Mouse (Mus musculus) splenic B cell, adult 2 months (primary cell): ENCODE results near the gene Limd1.

Experiments used
- DNase-seq: peaks from one replicate; pipeline ENCODE4 v3.0.0-alpha.2; 2011; ENCODE audit warnings: low read depth, low spot score
- H3K27me3 ChIP-seq: 2 replicates; pipeline ENCODE4 v1.6.1; 2012; ENCODE audit warnings: mild to moderate bottlenecking, low read length, moderate library complexity, mixed read lengths; ENCODE audit not compliant: control insufficient read depth, poor library complexity, insufficient read depth, severe bottlenecking
- H3K36me3 ChIP-seq: 2 replicates; pipeline ENCODE4 v1.6.1; 2012; ENCODE audit warnings: mild to moderate bottlenecking, low read length, moderate library complexity, mixed read lengths; ENCODE audit not compliant: control insufficient read depth, poor library complexity, insufficient read depth, severe bottlenecking

Gene Limd1

DNA sequence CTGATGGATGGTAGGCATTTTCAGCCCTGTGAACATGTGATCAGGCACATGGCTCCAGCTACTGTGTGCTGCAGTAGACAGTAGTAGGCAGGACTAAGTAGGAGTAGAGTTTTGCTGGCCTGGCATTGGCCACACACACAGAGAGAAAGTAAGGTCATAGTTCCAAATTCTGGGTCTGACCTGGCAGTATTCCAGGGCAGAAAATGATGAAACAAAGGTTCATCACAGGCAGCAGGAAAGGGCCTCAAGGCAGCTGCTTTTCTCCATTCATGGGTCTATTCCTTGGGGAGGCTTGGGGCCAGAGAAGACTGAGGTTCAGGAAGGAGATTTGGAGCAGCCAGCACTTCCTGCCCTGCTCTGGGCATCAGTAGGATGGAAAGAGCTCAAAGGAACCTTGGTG is 5.1 kb upstream of the Limd1 start:
- no peaks in the 10 kb centered on the region for H3K36me3 ChIP-seq
- DNase-seq, result no peak
- no peaks in the 10 kb centered on the region for H3K27me3 ChIP-seq

GRCm38 (mm10) chr9:123475569-123475968 is 2.9 kb upstream of the Limd1 start:
- DNase-seq, result no peak
- Histone ChIP-seq H3K36me3 (no peaks in the 10 kb centered on the region), H3K27me3 (no peaks in the 10 kb centered on the region)

DNA sequence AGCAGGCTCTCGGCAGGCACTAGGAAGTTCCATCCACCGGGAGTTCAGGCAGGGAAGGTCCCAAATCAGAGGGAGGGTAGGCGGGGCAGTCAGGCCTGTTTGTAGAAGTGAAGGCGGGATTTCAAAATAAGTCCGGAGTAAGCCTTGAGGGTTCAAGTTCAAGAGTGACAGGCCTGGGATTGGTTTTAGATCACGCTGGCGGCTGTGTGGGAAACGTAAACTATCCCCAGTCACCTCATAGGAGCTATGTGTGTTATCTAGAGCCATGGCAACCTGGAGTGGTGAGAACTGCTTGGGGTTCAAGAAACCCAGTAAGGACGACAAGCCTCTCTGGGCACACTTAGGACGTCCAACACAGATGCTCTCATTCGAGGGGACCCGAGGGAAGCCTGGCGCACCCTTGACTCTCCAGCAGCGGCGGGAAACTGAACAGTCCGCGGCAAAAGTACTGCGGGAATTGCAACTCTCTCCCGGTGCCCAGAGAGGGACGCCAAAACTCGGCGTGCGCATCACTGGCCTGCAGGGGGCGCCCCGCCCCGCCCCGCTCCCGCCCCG is 398 bp upstream of the Limd1 start:
- DNase-seq, result no peak
- peaks cover 2% of the 10 kb centered on the region; the same call in 1 of the 2 replicates for H3K36me3 ChIP-seq
- no peaks in the 10 kb centered on the region for H3K27me3 ChIP-seq

DNA sequence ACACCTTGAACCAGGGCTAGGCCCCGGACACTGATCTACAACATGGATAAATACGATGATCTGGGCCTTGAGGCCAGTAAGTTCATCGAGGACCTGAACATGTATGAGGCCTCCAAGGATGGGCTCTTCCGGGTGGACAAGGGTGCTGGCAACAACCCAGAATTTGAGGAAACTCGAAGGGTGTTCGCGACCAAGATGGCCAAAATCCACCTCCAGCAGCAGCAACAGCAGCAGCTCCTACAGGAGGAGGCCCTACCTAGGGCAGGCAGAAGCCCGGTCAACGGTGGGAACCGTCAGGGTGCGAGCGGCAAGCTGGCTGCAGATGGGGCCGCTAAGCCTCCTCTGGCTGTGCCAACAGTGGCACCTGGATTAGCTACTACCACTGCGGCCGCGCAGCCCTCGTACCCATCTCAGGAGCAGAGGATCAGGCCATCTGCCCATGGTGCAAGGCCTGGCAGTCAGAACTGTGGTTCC is 727 bp downstream of the Limd1 start:
- DNase-seq, result peak; percentile 31
- Histone ChIP-seq H3K36me3 (peaks cover 3% of the 10 kb centered on the region), H3K27me3 (no peaks in the 10 kb centered on the region)

- DNase-seq, result no peak
- H3K36me3 ChIP-seq, result peaks cover 6% of the 10 kb centered on the region
These were observed 1.4 kb downstream of the Limd1 start for GRCm38 (mm10) chr9:123479876-123480252.

GRCm38 (mm10) chr9:123480253-123480921 is 1.9 kb downstream of the Limd1 start:
- peak; percentile 94 for DNase-seq
- Histone ChIP-seq H3K36me3 (peaks cover 7% of the 10 kb centered on the region), H3K27me3 (no peaks in the 10 kb centered on the region)

More at GRCm38 (mm10) chr9:123479876-123480252, 1.4 kb downstream of the Limd1 start:
- H3K27me3 ChIP-seq, result no peaks in the 10 kb centered on the region

GRCm38 (mm10) chr9:123481136-123481535 is 2.6 kb downstream of the Limd1 start:
- no peaks in the 10 kb centered on the region for H3K27me3 ChIP-seq
- no peak for DNase-seq
- peaks cover 7% of the 10 kb centered on the region for H3K36me3 ChIP-seq

- no peaks in the 10 kb centered on the region for H3K27me3 ChIP-seq
- no peak for DNase-seq
- peaks cover 7% of the 10 kb centered on the region for H3K36me3 ChIP-seq
These were observed 5.1 kb downstream of the Limd1 start for GRCm38 (mm10) chr9:123483598-123483997.

DNA sequence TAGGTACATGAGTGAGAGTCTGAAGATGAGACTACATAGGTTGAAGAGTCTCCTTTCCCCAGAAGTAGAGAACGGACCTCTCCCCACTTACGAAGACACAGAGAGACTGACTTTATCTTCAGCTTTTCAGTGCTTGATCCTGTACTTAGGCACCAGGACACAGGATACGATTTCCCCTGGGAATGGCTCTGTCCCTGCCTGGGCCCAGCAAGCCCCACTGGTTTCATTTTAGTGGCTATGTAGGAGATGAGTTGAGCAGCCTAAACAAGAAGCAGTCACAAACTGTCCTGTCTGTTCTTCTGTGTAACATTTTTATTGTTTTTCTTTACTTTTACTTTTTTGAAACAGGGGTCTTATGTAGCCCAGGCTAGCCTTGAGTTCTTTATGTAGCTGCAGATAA is 6.3 kb downstream of the Limd1 start:
- Histone ChIP-seq H3K36me3 (peaks cover 7% of the 10 kb centered on the region), H3K27me3 (no peaks in the 10 kb centered on the region)
- DNase-seq, result no peak

- no peak for DNase-seq
- H3K27me3 ChIP-seq, result no peaks in the 10 kb centered on the region
- peaks cover 7% of the 10 kb centered on the region for H3K36me3 ChIP-seq
These were observed 7.1 kb downstream of the Limd1 start for GRCm38 (mm10) chr9:123485561-123485960.

DNA sequence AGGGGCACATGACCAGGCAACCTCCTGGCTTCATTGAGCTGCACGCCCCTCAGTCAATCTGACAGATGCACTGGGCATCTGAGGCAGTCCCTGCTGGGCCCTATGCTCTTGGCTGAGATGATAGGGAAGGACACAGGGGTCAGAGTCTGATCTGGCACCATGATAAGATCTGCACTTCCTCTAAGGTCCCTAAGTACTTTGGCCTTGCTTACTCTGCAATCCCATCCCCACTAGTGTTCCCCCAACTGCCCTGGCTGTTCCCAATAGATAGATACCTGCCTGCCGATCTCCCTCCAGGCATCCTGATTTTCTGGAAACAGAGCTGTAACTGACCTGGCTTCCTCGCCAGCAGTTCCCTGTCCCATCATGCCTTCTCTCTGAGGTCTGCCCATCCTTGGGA is 8.1 kb downstream of the Limd1 start:
- H3K27me3 ChIP-seq, result no peaks in the 10 kb centered on the region
- DNase-seq, result no peak
- peaks cover 7% of the 10 kb centered on the region for H3K36me3 ChIP-seq

- DNase-seq, result no peak
- Histone ChIP-seq H3K27me3 (no peaks in the 10 kb centered on the region), H3K36me3 (peaks cover 4% of the 10 kb centered on the region)
These were observed 10.6 kb downstream of the Limd1 start for GRCm38 (mm10) chr9:123489073-123489472.

DNA sequence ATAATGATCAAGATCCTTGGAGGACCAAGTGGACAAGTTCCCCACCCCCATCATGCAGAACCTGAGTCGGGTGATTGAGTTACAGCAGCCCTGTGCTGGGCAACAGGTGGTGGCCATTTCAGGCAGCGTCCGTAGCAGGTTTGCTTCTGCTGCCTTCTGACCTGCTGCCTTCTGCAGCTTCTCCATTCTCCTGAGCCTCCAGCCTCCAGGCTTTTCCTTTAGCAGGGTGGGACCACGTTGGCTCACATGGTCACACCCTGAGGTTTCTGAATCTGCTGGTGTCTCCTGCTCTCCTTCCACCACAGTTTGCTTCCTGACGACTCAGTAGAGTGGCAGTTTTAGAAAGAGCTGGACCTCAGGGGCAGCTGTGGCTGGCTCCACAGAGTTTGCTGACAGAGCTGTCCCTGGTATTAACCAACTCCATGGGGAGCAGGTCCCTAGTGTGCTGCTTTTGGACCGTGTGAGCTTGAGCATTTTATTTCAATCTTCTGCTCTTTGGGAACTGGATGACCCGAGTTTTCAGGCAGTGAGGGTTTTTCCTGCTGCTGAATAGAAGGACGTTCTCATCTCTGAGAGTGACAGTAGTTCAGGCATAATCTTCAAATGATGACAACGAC is 11.3 kb downstream of the Limd1 start:
- DNase-seq, result no peak
- H3K27me3 ChIP-seq, result no peaks in the 10 kb centered on the region
- peaks cover under 1% of the 10 kb centered on the region for H3K36me3 ChIP-seq

- no peak for DNase-seq
- Histone ChIP-seq H3K27me3 (no peaks in the 10 kb centered on the region), H3K36me3 (no peaks in the 10 kb centered on the region; the same call in 1 of the 2 replicates)
These were observed 12.4 kb downstream of the Limd1 start for GRCm38 (mm10) chr9:123490930-123491329.

- no peaks in the 10 kb centered on the region for H3K27me3 ChIP-seq
- H3K36me3 ChIP-seq, result no peaks in the 10 kb centered on the region; the same call in 1 of the 2 replicates
- DNase-seq, result no peak
These were observed 13.5 kb downstream of the Limd1 start for GRCm38 (mm10) chr9:123491917-123492585.
